Mouse (Mus musculus) lung, adult 2 months (tissue): Measurements from ENCODE around the gene 9430038I01Rik.

Experiments
- CTCF ChIP-seq: fragments of 200-500 bp; IDR thresholded peaks from 2 replicates; pipeline ENCODE4 v1.5.1; 2011; ENCODE audit warnings: mild to moderate bottlenecking, low read length, control low read depth; ENCODE audit not compliant: insufficient read depth
- POLR2A ChIP-seq: fragments of 200-500 bp; IDR thresholded peaks from 2 replicates; pipeline ENCODE4 v1.6.1; 2011; ENCODE audit warnings: low read depth, mild to moderate bottlenecking, control low read depth, low read length, borderline replicate concordance; ENCODE audit errors: extremely low read depth

- no peak for TF ChIP-seq POLR2A
- TF ChIP-seq CTCF, result no peak
Observed at GRCm38 (mm10) chr7:137370175-137370574, 40.4 kb downstream of the 9430038I01Rik start.
